Mouse (Mus musculus) G1E (cell line): ENCODE measurements at regions not wholly inside any gene's neighbourhood (a gene's known extent, or its start where the extent isn't known, plus 50 kb on each side); places are given as distances from the start of the nearest gene placed in this dataset.

Source experiments
- CTCF ChIP-seq: IDR thresholded peaks from 2 replicates; pipeline ENCODE4 v1.5.1; 2012; ENCODE audit warnings: low read depth, low read length, inconsistent platforms, mixed read lengths
- GATA1 ChIP-seq: IDR thresholded peaks from 2 replicates; pipeline ENCODE4 v1.6.1; 2012; ENCODE audit warnings: borderline replicate concordance, low read length, inconsistent platforms, mixed read lengths
- GATA2 ChIP-seq: IDR thresholded peaks from 2 replicates; pipeline ENCODE4 v1.6.1; 2012; ENCODE audit warnings: low read depth, low read length, inconsistent platforms, borderline replicate concordance
- POLR2AphosphoS5 ChIP-seq: IDR thresholded peaks from 2 replicates; pipeline ENCODE4 v1.6.1; 2012; ENCODE audit warnings: low read depth, low read length, inconsistent platforms; ENCODE audit not compliant: insufficient replicate concordance

DNA sequence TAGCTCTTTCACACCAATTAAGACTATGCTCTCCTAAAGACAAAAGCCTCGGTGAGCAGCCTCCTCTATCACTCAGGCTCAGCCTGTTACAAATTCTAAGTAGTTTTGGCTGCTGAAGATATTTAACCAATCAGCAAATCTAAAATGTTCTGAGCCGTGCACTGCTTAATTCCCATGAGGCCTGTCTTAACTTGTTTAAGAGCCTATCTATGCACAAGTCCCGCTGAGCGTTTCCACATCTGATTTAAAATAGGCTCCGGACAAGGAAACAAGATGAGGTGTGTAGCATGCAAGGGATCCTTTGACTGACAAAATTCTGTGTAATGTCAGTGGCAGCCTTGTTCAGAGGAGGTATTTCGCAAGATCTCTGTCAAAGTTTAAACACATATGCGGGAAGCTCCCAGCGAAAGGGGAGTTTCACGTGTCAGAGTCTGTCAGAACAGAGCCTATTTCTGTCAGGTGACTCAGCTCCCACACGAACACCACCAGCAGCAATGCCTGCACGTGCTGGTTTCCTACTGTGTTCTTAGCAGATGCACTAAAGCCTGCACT lies 63.3 kb upstream of the Ripply2 start:
- no peak for TF ChIP-seq POLR2AphosphoS5
- TF ChIP-seq CTCF, result no peak
- no peak for TF ChIP-seq GATA2
- no peak for TF ChIP-seq GATA1
